Mouse (Mus musculus): Measurements from ENCODE around the gene Tmem132e.

Tmem132e gene

DNA sequence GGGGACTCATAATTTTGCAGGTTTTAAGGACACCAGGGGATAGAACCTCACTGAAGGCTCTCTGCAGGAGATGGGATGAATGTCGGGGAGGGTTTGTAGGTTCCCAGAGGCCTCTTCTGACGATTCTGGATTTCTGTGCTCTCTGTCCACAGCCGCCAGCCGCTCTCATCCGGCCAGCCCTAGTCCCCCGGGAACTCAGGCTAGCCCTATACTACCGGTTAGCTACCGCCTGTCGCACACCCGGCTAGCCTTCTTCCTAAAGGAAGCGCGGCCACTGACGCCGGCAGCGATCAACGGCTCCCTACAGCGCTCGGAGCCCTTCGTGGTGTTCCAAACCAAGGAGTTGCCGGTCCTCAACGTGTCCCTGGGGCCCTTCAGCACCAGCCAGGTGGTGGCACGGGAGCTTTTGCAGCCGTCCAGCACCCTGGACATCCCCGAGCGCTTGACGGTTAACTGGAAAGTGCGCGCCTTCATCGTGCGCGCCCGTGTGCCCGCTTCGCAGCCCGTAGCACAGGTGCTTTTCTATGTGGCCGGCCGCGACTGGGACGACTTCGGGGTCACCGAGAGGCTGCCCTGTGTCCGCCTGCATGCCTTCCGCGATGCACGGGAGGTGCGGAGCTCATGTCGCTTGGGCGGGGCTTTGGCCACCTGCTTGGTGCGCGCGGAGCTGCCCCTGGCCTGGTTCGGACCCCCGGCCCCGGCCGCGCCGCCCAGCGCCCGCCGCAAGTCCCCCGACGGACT, 45.6 kb downstream of the Tmem132e start:
- DNase-seq (ENCODE audit: low spot score): no peak

GRCm38 (mm10) chr11:82434832-82435182, 46.1 kb downstream of the Tmem132e start:
- DNase-seq (ENCODE audit: low spot score): no peak

DNA sequence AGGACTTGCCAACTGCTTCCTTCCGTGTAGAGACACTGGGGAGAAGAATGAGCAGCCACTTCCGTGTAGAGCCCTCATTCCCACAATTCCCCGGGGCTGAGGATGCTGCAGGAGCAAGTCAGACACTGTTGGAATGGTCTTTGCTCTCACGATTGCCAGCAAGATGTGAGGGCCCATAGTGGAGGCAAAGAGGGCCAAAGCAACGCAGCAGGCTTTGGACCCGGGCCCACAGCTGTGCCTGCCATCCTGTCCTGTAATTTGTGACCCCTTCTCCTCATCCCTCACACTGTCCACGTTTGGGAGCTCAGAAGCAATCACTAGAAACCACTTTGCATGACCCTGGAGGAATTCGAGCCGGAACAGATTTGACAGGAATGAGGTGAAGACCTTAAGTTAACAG, 59.8 kb downstream of the Tmem132e start:
- DNase-seq (ENCODE audit: low spot score): no peak

- no peak for DNase-seq (ENCODE audit: low spot score)
These were observed 63.8 kb downstream of the Tmem132e start for GRCm38 (mm10) chr11:82452516-82452915.

DNA sequence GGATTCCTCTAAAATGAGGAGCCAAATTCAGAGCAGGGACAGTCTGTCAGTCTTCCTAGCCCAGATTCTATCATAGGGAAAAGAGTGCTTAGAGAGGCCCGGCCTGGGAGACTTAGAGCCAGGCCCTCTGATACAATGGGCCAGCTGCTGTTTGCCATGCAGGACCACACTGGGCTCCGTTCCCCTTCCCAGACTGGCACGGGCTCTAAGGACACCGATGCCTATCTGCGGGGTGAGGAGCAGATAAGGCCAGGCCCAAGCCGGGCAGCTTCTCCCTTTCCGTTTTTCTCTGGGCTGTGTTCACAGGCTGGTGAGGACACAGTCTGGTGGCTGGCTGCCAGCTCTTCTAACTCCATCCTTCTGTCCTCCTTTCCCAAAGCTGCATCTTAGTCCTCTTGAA, 64.5 kb downstream of the Tmem132e start:
- DNase-seq (ENCODE audit: low spot score): no peak

- no peak for DNase-seq (ENCODE audit: low spot score)
These were observed 72.6 kb downstream of the Tmem132e start for GRCm38 (mm10) chr11:82461326-82461725.

DNA sequence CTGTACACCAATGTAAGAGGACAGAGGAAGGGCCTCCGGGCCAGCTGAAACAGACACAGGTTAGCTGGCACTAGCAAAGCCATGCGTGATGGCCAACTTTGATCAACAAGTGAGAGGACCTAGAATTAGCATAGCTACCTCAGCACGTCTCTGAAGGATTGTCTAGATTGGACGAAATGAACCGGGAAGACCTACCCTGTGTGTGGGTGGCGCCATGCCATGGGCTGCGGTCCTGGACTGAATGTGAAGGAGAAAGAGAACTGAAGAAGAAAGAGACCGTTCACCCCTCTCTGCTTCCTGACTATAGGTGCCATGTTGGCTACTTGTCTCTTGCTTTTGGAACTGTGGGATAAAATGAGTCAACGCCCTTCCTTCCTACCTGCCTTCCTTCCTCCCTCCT, 76.8 kb downstream of the Tmem132e start:
- DNase-seq (ENCODE audit: low spot score): no peak

GRCm38 (mm10) chr11:82467218-82467617, 78.5 kb downstream of the Tmem132e start:
- no peak for DNase-seq (ENCODE audit: low spot score)

- no peak for DNase-seq (ENCODE audit: low spot score)
These were observed 82.4 kb downstream of the Tmem132e start for GRCm38 (mm10) chr11:82471076-82471475.

DNA sequence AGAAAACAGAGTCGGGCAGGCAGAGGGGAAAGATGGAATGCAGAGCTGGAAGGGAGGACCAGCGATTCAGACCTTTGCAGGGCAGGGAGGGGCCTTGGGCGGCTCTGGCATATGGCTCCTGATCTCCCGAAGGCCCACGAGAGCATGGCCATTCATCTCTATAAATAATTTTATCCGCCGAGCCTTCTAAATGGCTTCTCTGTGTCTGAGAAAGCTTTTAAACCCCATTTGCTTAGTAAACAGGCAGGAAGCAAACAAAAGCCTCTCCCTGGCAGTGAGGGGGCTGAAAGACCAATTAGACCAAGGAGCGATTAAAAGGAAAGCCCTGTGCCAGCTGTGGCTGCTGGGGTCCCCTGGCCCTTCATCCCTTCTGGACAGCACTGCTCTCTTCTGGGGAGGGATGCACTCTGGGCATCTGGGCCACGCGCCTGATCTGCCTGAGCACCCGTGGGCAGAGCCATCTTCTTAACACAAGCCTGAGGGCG, 84.5 kb downstream of the Tmem132e start:
- DNase-seq (ENCODE audit: low spot score): no peak

GRCm38 (mm10) chr11:82476092-82476491, 87.4 kb downstream of the Tmem132e start:
- DNase-seq (ENCODE audit: low spot score): no peak

- no peak for DNase-seq (ENCODE audit: low spot score)
These were observed 88.7 kb downstream of the Tmem132e start for GRCm38 (mm10) chr11:82477412-82477811.

DNA sequence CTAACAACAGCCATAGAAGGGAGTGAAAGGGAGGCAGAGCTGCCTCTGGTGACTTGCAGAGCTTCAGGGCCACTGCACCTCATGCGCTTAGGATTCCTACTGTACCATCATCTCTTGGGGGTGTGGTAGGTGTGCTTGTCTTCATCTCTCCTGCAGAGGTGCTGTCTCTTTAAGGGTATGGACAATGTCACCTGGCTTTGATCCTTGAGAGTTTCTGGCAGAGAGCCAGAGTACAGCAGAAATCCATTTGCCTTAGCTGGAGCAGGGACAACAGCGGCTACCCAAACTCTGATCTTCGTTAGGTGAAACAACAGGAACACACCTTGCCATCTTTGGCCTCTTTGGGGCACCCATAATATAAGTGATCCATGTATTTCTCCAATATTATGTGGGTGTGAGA, 92.2 kb downstream of the Tmem132e start:
- DNase-seq (ENCODE audit: low spot score): no peak

- DNase-seq (ENCODE audit: low spot score): no peak
These were observed 98.8 kb downstream of the Tmem132e start for GRCm38 (mm10) chr11:82487359-82488086.

DNA sequence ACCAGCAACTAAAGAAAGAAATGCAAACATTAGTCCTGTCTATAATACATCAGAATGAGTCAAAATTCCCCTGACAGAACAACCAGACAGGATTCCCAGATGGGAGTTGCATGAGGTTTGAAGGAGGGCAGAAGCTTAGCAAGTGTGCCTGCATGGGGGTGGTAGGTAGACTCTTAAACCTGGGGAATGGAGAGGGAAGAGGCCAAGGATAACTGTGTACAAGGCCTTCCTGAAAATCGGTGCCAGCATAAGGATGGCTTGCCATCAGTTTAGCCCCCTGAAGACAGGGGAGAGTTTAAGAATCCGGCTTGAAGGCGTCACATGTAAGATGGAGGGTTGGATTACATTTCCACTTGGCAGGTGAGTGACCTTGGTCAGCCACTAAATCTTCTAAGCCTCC, 102.2 kb downstream of the Tmem132e start:
- no peak for DNase-seq (ENCODE audit: low spot score)
